Mouse (Mus musculus): ENCODE results near the gene Dnajb6. TPM values are rescaled to one million over a fixed set of nuclear protein-coding genes. Genes with fewer than 3 reads are reported as not detected.
"Not testable (repeated sequence)": the region's sequence is repeated elsewhere in the genome, so short reads cannot be mapped to it uniquely, and the experiment has no call there.

Gene Dnajb6
- polyA plus RNA-seq, 2 experiments from 2014 or later: 113 to 126 TPM

- no peak for ATAC-seq
These were observed 35.4 kb downstream of the Dnajb6 start for GRCm38 (mm10) chr5:29770935-29771334.

GRCm38 (mm10) chr5:29772038-29772437 is 36.5 kb downstream of the Dnajb6 start:
- no peak for ATAC-seq

- no peak for ATAC-seq
These were observed 37.3 kb downstream of the Dnajb6 start for GRCm38 (mm10) chr5:29772651-29773330.

GRCm38 (mm10) chr5:29773460-29774150 is 38.1 kb downstream of the Dnajb6 start:
- ATAC-seq: no peak

- ATAC-seq: no peak
These were observed 39.9 kb downstream of the Dnajb6 start for GRCm38 (mm10) chr5:29775437-29775836.

GRCm38 (mm10) chr5:29778029-29778428 is 42.5 kb downstream of the Dnajb6 start:
- ATAC-seq: no peak

GRCm38 (mm10) chr5:29779733-29780132 is 44.2 kb downstream of the Dnajb6 start:
- not testable (repeated sequence) for ATAC-seq

- no peak for ATAC-seq
These were observed 46.8 kb downstream of the Dnajb6 start for GRCm38 (mm10) chr5:29782261-29782660.

GRCm38 (mm10) chr5:29784906-29785305 is 49.4 kb downstream of the Dnajb6 start:
- not testable (repeated sequence) for ATAC-seq

GRCm38 (mm10) chr5:29785953-29786352 is 50.5 kb downstream of the Dnajb6 start:
- ATAC-seq: not testable (repeated sequence)

GRCm38 (mm10) chr5:29794933-29795332 is 59.4 kb downstream of the Dnajb6 start:
- not testable (repeated sequence) for ATAC-seq

- no peak for ATAC-seq
These were observed 73.5 kb downstream of the Dnajb6 start for GRCm38 (mm10) chr5:29808940-29809339.

GRCm38 (mm10) chr5:29811377-29811921 is 76.0 kb downstream of the Dnajb6 start:
- ATAC-seq: not testable (repeated sequence)

- no peak for ATAC-seq
These were observed 81.2 kb downstream of the Dnajb6 start for GRCm38 (mm10) chr5:29816523-29817242.

GRCm38 (mm10) chr5:29817400-29817799 is 81.9 kb downstream of the Dnajb6 start:
- no peak for ATAC-seq

- ATAC-seq: no peak
These were observed 82.8 kb downstream of the Dnajb6 start for GRCm38 (mm10) chr5:29818287-29818686.

- ATAC-seq: no peak
These were observed 89.3 kb downstream of the Dnajb6 start for GRCm38 (mm10) chr5:29824796-29825195.

- no peak for ATAC-seq
These were observed 91.3 kb downstream of the Dnajb6 start for GRCm38 (mm10) chr5:29826780-29827179.

- ATAC-seq: no peak
These were observed 107.1 kb downstream of the Dnajb6 start for GRCm38 (mm10) chr5:29842444-29843166.

- no peak for ATAC-seq
These were observed 109.5 kb downstream of the Dnajb6 start for GRCm38 (mm10) chr5:29845038-29845437.

GRCm38 (mm10) chr5:29847494-29847893 is 112.0 kb downstream of the Dnajb6 start:
- ATAC-seq: no peak

- no peak for ATAC-seq
These were observed 112.6 kb downstream of the Dnajb6 start for GRCm38 (mm10) chr5:29848091-29848490.

Measured in activated CD4-positive, CD25-positive, alpha-beta regulatory T cell, adult 4 months (primary cell).